Mouse (Mus musculus) stomach, postnatal 0 days (tissue): Measurements from ENCODE around the gene Mettl26. TPM values are rescaled to one million over a fixed set of nuclear protein-coding genes. Genes with fewer than 3 reads are reported as not detected.
"Not testable (repeated sequence)": the region's sequence is repeated elsewhere in the genome, so short reads cannot be mapped to it uniquely, and the experiment has no call there.

Source experiments
- ATAC-seq: fragments of 200-750 bp; cut with Nextera tagmentation; 2 replicates; pipeline ENCODE4 v1.8.0; 2017; ENCODE audit not compliant: low FRiP score, low TSS enrichment
- DNase-seq: peaks from one replicate; pipeline ENCODE4 v3.0.0-alpha.2; 2016; ENCODE audit warnings: low spot score
- H3K27ac ChIP-seq: fragments of 300-500 bp; sonication (generic); replicated peaks from 2 replicates; pipeline ENCODE4 v1.5.1; 2014; ENCODE audit warnings: mild to moderate bottlenecking, control low read depth
- H3K27me3 ChIP-seq: fragments of 300-500 bp; sonication (generic); 2 replicates; pipeline ENCODE4 v1.6.1; 2014; ENCODE audit warnings: low read length; ENCODE audit not compliant: control insufficient read depth, insufficient read depth
- H3K36me3 ChIP-seq: fragments of 300-500 bp; sonication (generic); 2 replicates; pipeline ENCODE4 v1.6.1; 2014; ENCODE audit warnings: low read length, mixed read lengths; ENCODE audit not compliant: control insufficient read depth, insufficient read depth
- H3K4me1 ChIP-seq: fragments of 300-500 bp; sonication (generic); replicated peaks from 2 replicates; pipeline ENCODE4 v1.6.1; 2014; ENCODE audit warnings: antibody characterized with exemption; ENCODE audit not compliant: control insufficient read depth, insufficient read depth
- H3K4me2 ChIP-seq: fragments of 300-500 bp; sonication (generic); replicated peaks from 2 replicates; pipeline ENCODE4 v1.6.1; 2014; ENCODE audit warnings: low read depth, mild to moderate bottlenecking, control low read depth, moderate library complexity
- H3K4me3 ChIP-seq: fragments of 300-500 bp; sonication (generic); 2 replicates; pipeline ENCODE4 v1.5.1; 2014; ENCODE audit warnings: low read depth, low read length, control low read depth
- H3K9ac ChIP-seq: fragments of 300-500 bp; sonication (generic); 2 replicates; pipeline ENCODE4 v1.6.1; 2014; ENCODE audit warnings: mild to moderate bottlenecking, low read length, control low read depth, mixed read lengths
- H3K9me3 ChIP-seq: fragments of 300-500 bp; sonication (generic); 2 replicates; pipeline ENCODE4 v1.6.1; 2016; ENCODE audit warnings: low read length; ENCODE audit not compliant: control insufficient read depth
- CTCF ChIP-seq: IDR thresholded peaks from 2 replicates; pipeline ENCODE4 v1.5.1; 2016; ENCODE audit warnings: antibody characterized with exemption, low read depth, mild to moderate bottlenecking, moderate library complexity
- EP300 ChIP-seq: optimal IDR thresholded peaks from 2 replicates; pipeline ENCODE3; 2016; ENCODE audit warnings: antibody characterized with exemption
- WGBS: fragments of 180-500 bp; shearing (Covaris S2); extraction: QIAGEN DNeasy Blood & Tissue Kit; methylation state at CpG from one replicate; pipeline ENCODE4 v1.1.7; 2014; 5-methylcytosine and 5-hydroxymethylcytosine counted together
- polyA plus RNA-seq: library from polyadenylated mRNA; unstranded; fragments of >200 nt; fragmentation: Nextera tagmentation; extraction: Ambion mirVana; gene quantifications from 2 replicates; pipeline ENCODE4 v1.2.1, GENCODE M21; 2015

Gene Mettl26
- polyA plus RNA-seq, 1 experiment from 2014 or later: 52.9 TPM

GRCm38 (mm10) chr17:25869498-25869897 is 5.4 kb upstream of the Mettl26 start:
- Histone ChIP-seq H3K36me3 (no peaks in the 10 kb centered on the region), H3K9me3 (no peaks in the 10 kb centered on the region), H3K9ac (no peak overlapping the region), H3K27me3 (no peaks in the 10 kb centered on the region), H3K27ac (no peak overlapping the region), H3K4me2 (no peak overlapping the region), H3K4me3 (no peak overlapping the region), H3K4me1 (peaks cover 10% of the 10 kb centered on the region; the same call in 1 of the 2 replicates)
- TF ChIP-seq EP300: no peak
- TF ChIP-seq CTCF: no peak
- DNase-seq (no peak), ATAC-seq (no peak)
- 83% methylated on average over 8 of the region's 8 CpGs for WGBS

GRCm38 (mm10) chr17:25869954-25870353 is 4.9 kb upstream of the Mettl26 start:
- Histone ChIP-seq H3K4me3 (no peak overlapping the region), H3K9me3 (no peaks in the 10 kb centered on the region), H3K27me3 (no peaks in the 10 kb centered on the region), H3K9ac (no peak overlapping the region), H3K4me1 (peaks cover 10% of the 10 kb centered on the region; the same call in 1 of the 2 replicates), H3K27ac (no peak overlapping the region), H3K4me2 (no peak overlapping the region), H3K36me3 (no peaks in the 10 kb centered on the region)
- no peak for ATAC-seq
- 89% methylated on average over 2 of the region's 2 CpGs for WGBS
- TF ChIP-seq CTCF: no peak
- no peak for DNase-seq

- not testable (repeated sequence) for H3K4me2 ChIP-seq, DNase-seq, H3K36me3 ChIP-seq, H3K27me3 ChIP-seq, H3K9me3 ChIP-seq, H3K9ac ChIP-seq, ATAC-seq, H3K4me3 ChIP-seq, H3K27ac ChIP-seq
- peaks cover 13% of the 10 kb centered on the region for H3K4me1 ChIP-seq
Measured at GRCm38 (mm10) chr17:25871566-25871965, 3.3 kb upstream of the Mettl26 start.

GRCm38 (mm10) chr17:25872676-25873075 is 2.2 kb upstream of the Mettl26 start:
- Histone ChIP-seq H3K27ac (no peak overlapping the region), H3K27me3 (no peaks in the 10 kb centered on the region), H3K9me3 (no peaks in the 10 kb centered on the region), H3K4me2 (no peak overlapping the region), H3K4me3 (no peak overlapping the region), H3K9ac (no peak overlapping the region), H3K4me1 (peaks cover 12% of the 10 kb centered on the region), H3K36me3 (no peaks in the 10 kb centered on the region)
- WGBS: 87% methylated on average over 3 of the region's 3 CpGs
- ATAC-seq (no peak), DNase-seq (no peak)
- TF ChIP-seq CTCF (no peak), EP300 (no peak)

- H3K9ac ChIP-seq: no peak overlapping the region
- DNase-seq (no peak), ATAC-seq (no peak)
- TF ChIP-seq CTCF (no peak), EP300 (no peak)
- 74% methylated on average over 11 of the region's 11 CpGs for WGBS
- H3K27ac ChIP-seq: no peak overlapping the region
- no peak overlapping the region for H3K4me3 ChIP-seq
- H3K4me1 ChIP-seq: peaks cover 8% of the 10 kb centered on the region; the same call in 1 of the 2 replicates
- no peaks in the 10 kb centered on the region for H3K27me3 ChIP-seq
- no peaks in the 10 kb centered on the region for H3K9me3 ChIP-seq
- H3K4me2 ChIP-seq: peak overlapping the region; percentile 90; the same call in 1 of the 2 replicates
- H3K36me3 ChIP-seq: 0 out of 2 replicates have a peak, but pooled peaks cover 4% of the 10 kb centered on the region
Measured at GRCm38 (mm10) chr17:25873405-25874147, 1.3 kb upstream of the Mettl26 start.

GRCm38 (mm10) chr17:25874148-25874720 is 640 bp upstream of the Mettl26 start:
- H3K4me1 ChIP-seq: peaks cover 5% of the 10 kb centered on the region; the same call in 1 of the 2 replicates
- H3K27me3 ChIP-seq: no peaks in the 10 kb centered on the region
- H3K9me3 ChIP-seq: no peaks in the 10 kb centered on the region
- peak overlapping the region; percentile 64 for H3K4me3 ChIP-seq
- ATAC-seq: no peak
- peak overlapping the region; percentile 89 for H3K27ac ChIP-seq
- H3K9ac ChIP-seq: peak overlapping the region; percentile 43
- 7% methylated on average over 14 of the region's 14 CpGs for WGBS
- DNase-seq: no peak
- peak overlapping the region; percentile 90 for H3K4me2 ChIP-seq
- TF ChIP-seq CTCF: no peak
- TF ChIP-seq EP300: no peak
- peaks cover 4% of the 10 kb centered on the region; the same call in 1 of the 2 replicates for H3K36me3 ChIP-seq
